Mouse (Mus musculus) retina, embryonic 14.5 days (tissue): ENCODE results near the gene Psme3.

Experiments used
- DNase-seq: peaks from one replicate; pipeline ENCODE4 v3.0.0-alpha.2; 2015; ENCODE audit warnings: low spot score

Gene Psme3

GRCm38 (mm10) chr11:101353436-101353835 is 37.4 kb downstream of the Psme3 start:
- DNase-seq: no peak

- no peak for DNase-seq
Observed at GRCm38 (mm10) chr11:101354438-101355010, 38.5 kb downstream of the Psme3 start.

- DNase-seq: no peak
Observed at GRCm38 (mm10) chr11:101355916-101356315, 39.9 kb downstream of the Psme3 start.

GRCm38 (mm10) chr11:101357505-101358182 is 41.6 kb downstream of the Psme3 start:
- DNase-seq: no peak

GRCm38 (mm10) chr11:101359776-101360175 is 43.8 kb downstream of the Psme3 start:
- no peak for DNase-seq

- DNase-seq: no peak
Observed at GRCm38 (mm10) chr11:101360651-101361113, 44.7 kb downstream of the Psme3 start.

GRCm38 (mm10) chr11:101364531-101364931 is 48.5 kb downstream of the Psme3 start:
- no peak for DNase-seq

- no peak for DNase-seq
Observed at GRCm38 (mm10) chr11:101367326-101367935, 51.4 kb downstream of the Psme3 start, which contains the start of gene G6pc. G6pc (plus strand) TSS chr11:101367561.

GRCm38 (mm10) chr11:101370141-101370540 is 54.1 kb downstream of the Psme3 start:
- no peak for DNase-seq
